Mouse (Mus musculus) neutrophil, adult 83 days (primary cell): ENCODE data around the gene Rgs12. TPM values are rescaled to one million over a fixed set of nuclear protein-coding genes. Genes with fewer than 3 reads are reported as not detected.

Experiments used
- total RNA-seq, 2 experiments: library from RNA; stranded (reverse); gene quantifications; one replicate each; pipeline ENCODE4 v1.2.4; 2023

Rgs12 gene
- 10 to 100 TPM; 18.2 to 22.6 TPM for total RNA-seq

DNA sequence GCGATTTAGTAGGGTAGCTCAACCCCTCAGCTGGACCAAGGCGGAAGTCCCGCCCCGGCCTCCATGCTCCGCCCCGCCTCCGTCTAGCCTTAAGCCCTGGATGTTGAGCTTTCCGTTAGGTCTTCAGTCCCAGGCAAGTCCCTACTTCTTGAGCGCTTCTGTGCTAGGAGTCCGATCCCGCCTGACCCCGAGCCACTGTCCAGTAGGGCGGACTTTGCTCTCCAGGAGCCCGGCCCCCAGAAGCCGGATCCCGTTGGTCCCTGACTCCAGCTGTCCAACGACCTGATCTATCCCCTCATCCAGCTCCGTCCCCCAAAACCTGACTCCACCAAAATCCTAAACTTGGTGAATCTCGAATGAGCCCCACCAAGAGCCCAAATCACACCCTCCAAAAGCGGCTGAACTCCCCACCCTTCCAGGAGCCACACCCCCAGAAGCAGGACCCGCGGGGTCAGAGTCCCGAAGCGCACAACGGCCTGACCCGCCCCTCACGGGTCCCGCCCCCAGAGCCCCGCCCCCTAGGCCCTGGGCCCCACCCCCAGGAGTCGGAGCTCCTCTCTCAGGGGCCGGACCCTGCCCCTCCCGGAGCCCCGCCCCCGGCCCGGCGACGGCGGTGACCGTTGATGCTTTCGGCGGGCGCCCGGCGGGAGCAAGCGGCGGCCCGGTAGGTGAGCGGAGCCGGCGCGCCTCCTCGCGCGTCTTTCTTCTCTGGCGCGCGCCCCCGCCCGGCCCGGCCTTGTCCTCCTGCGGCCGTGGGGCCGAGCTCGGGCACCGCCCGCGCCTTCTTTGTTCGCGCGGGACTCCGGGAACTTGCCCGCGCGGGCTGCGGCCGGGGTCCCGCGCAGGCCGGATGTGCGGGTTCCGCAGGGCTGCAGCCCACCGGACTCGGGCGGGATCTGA is at the start of gene Rgs12:
TSS of gene Rgs12 (plus strand) at position 585 of the 900 bp plus-strand sequence.

DNA sequence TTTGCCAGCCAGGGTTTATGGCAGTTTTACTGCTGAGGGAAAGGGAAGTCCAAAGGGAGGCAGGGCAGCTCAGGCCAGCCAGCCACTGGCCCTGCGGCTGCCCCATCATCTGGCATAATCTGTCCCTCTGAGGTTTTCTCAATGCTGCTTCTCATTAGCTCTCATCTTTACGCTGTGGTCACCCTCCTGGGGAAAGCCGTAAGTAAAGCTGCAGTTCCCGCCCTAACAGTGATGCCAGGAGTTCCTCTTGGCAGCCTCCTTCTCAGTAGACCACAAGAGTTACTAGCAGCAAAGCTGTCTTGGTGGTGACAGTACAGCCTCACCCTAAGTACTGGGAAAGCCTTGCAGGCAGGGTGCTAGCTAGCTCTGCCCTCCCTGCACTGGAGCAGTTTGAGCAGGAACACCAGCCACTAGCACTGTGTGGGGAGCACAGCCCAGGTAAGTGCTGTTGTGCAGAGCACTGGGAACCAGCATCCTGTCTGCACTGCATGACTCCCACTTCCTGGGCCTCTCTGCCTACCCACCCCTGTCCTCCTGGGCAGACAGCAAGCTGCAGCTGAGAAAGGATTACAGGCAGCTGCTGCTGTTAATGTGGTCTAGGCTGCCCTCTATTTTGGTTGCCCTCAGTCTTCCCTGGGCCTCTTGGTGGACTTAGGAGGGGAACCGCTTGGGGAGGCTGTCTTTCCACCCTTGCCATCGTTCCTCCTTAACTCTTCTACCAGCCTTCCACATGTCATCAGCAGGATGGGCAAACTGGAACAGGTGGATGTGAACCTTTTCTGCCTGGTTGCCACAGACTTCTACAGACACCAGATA is 41.1 kb upstream of the Rgs12 start, which contains the start of gene Msantd1:
TSS of gene Msantd1 (plus strand) at position 103 of the 816 bp plus-strand sequence.

DNA sequence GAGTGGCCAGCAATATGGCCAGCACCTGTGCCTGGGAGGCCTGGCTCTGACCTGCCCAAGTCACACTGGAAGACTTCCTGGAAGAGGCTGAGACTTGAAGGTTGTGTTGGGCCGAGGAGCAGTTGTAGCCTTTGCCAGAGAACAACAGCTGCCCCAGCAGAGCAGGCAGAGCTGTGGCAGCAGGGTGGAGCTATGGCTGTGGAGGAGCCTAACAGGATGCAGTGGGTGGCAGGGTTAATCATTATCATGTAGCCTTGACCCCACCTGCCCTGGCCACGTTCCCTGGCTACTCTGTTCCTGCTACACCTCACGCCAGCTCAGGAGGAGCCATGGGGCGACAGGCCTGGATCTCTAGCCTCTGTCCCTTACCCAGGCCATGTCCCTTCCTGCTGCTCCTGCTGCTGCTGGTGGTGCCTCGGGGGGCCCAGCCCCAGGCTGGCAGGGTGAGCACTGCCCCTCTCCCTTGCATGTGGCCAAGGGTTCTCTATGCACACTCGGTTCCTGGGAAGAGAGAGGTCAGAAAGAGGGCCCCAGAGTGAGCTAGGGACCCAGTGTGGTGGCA is 92.1 kb downstream of the Rgs12 start, which contains the start of gene Hgfac:
TSS of gene Hgfac (plus strand) at position 242 of the 562 bp plus-strand sequence.

GRCm38 (mm10) chr5:35056604-35057432 is 107.6 kb downstream of the Rgs12 start, which contains the start of gene Dok7:
TSS of gene Dok7 (plus strand) at chr5:35056766.

Other genes starting within 250 kb of the Rgs12 start
- gene Htt, start 187.7 kb upstream of the Rgs12 start, total RNA-seq = 10 to 100 TPM; 25.0 to 25.3 TPM
- 1 to 10 TPM; 1.1 to 1.7 TPM for gene Msantd1, start 41.4 kb upstream of the Rgs12 start, total RNA-seq
- not detected for gene Hgfac, start 92.1 kb downstream of the Rgs12 start, total RNA-seq
- not detected for gene Dok7, start 107.3 kb downstream of the Rgs12 start, total RNA-seq
- 10 to 100 TPM; 36.6 to 38.0 TPM for gene Lrpap1, start 156.3 kb downstream of the Rgs12 start, total RNA-seq